Mouse (Mus musculus) kidney, postnatal 0 days (tissue): ENCODE data around the gene Dock4. TPM values are rescaled to one million over a fixed set of nuclear protein-coding genes. Genes with fewer than 3 reads are reported as not detected.

Experiments used
- ATAC-seq: fragments of 200-750 bp; cut with Nextera tagmentation; replicated peaks from 2 replicates; pipeline ENCODE4 v1.8.0; 2017; ENCODE audit warnings: low read depth, moderate number of reproducible peaks, moderate TSS enrichment, moderate library complexity; ENCODE audit not compliant: low FRiP score
- DNase-seq: peaks from one replicate; pipeline ENCODE4 v3.0.0-alpha.2; 2016; ENCODE audit warnings: low spot score
- H3K27ac ChIP-seq: fragments of 300-500 bp; sonication (generic); 2 replicates; pipeline ENCODE4 v1.5.1; 2014; ENCODE audit warnings: mild to moderate bottlenecking
- H3K27me3 ChIP-seq: fragments of 300-500 bp; sonication (generic); 2 replicates; pipeline ENCODE4 v1.6.1; 2014; ENCODE audit warnings: low read length, mixed read lengths; ENCODE audit not compliant: insufficient read depth
- H3K36me3 ChIP-seq: fragments of 300-500 bp; sonication (generic); 2 replicates; pipeline ENCODE4 v1.6.1; 2014; ENCODE audit warnings: low read length, mixed read lengths; ENCODE audit not compliant: insufficient read depth
- H3K4me1 ChIP-seq: fragments of 300-500 bp; sonication (generic); replicated peaks from 2 replicates; pipeline ENCODE4 v1.6.1; 2014; ENCODE audit warnings: antibody characterized with exemption, low read length, mixed read lengths; ENCODE audit not compliant: insufficient read depth
- H3K4me2 ChIP-seq: fragments of 300-500 bp; sonication (generic); 2 replicates; pipeline ENCODE4 v1.6.1; 2014; ENCODE audit warnings: mild to moderate bottlenecking, low read length, moderate library complexity, mixed read lengths
- H3K4me3 ChIP-seq: fragments of 300-500 bp; sonication (generic); replicated peaks from 2 replicates; pipeline ENCODE4 v1.5.1; 2014; ENCODE audit warnings: low read depth, low read length
- H3K9ac ChIP-seq: fragments of 300-500 bp; sonication (generic); 2 replicates; pipeline ENCODE4 v1.6.1; 2014; ENCODE audit warnings: low read depth, low read length
- H3K9me3 ChIP-seq: fragments of 300-500 bp; sonication (generic); replicated peaks from 2 replicates; pipeline ENCODE4 v1.6.1; 2016; ENCODE audit warnings: low read length, inconsistent platforms, mixed read lengths
- CTCF ChIP-seq: IDR thresholded peaks from 2 replicates; pipeline ENCODE4 v1.5.1; 2016; ENCODE audit warnings: antibody characterized with exemption, low read depth, mild to moderate bottlenecking, moderate library complexity
- WGBS: fragments of 180-500 bp; shearing (Covaris S2); extraction: QIAGEN DNeasy Blood & Tissue Kit; methylation state at CpG from one replicate; pipeline ENCODE4 v1.1.7; 2014; 5-methylcytosine and 5-hydroxymethylcytosine counted together
- polyA plus RNA-seq: library from polyadenylated mRNA; unstranded; fragments of >200 nt; fragmentation: Nextera tagmentation; extraction: Ambion mirVana; gene quantifications from 2 replicates; pipeline ENCODE4 v1.2.1, GENCODE M21; 2015

Dock4 gene
- polyA plus RNA-seq, 1 experiment from 2014 or later = 7.0 TPM

DNA sequence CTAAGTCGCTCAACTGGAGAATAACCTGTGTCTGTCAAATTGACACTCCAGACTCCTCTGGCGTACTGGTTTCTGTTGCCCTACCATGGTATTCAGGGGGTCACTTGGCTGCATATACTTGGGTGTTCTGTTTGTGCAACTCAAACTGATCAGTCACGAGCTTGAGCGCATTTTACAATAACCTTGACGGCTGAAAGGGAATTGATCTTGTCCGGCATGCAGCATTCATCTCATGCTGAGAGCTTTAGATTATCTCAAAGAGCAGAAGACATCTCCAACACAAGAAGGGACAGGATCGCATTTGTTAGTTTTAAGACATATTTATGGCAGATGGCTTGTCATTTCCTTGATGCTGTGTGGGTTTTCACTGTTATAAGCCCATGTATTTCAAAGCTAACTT, 67.2 kb downstream of the Dock4 start:
- no peak for TF ChIP-seq CTCF
- Histone ChIP-seq H3K4me1 (0 out of 2 replicates have a peak, but pooled peaks cover 3% of the 10 kb centered on the region), H3K9me3 (no peaks in the 10 kb centered on the region), H3K4me3 (no peak overlapping the region), H3K36me3 (no peaks in the 10 kb centered on the region), H3K27ac (no peak overlapping the region), H3K9ac (no peak overlapping the region), H3K4me2 (no peak overlapping the region), H3K27me3 (no peaks in the 10 kb centered on the region)
- WGBS = 69% methylated on average over 7 of the region's 7 CpGs
- DNase-seq (no peak), ATAC-seq (no peak)

GRCm38 (mm10) chr12:40514021-40514420, 68.3 kb downstream of the Dock4 start:
- H3K27ac ChIP-seq = no peak overlapping the region
- H3K9me3 ChIP-seq = no peaks in the 10 kb centered on the region
- no peaks in the 10 kb centered on the region for H3K36me3 ChIP-seq
- 0 out of 2 replicates have a peak, but pooled peaks cover 3% of the 10 kb centered on the region for H3K4me1 ChIP-seq
- ATAC-seq = no peak
- no peaks in the 10 kb centered on the region for H3K27me3 ChIP-seq
- DNase-seq = no peak
- H3K9ac ChIP-seq = no peak overlapping the region
- 63% methylated on average over 6 of the region's 6 CpGs for WGBS
- no peak for TF ChIP-seq CTCF
- no peak overlapping the region for H3K4me3 ChIP-seq
- no peak overlapping the region for H3K4me2 ChIP-seq

DNA sequence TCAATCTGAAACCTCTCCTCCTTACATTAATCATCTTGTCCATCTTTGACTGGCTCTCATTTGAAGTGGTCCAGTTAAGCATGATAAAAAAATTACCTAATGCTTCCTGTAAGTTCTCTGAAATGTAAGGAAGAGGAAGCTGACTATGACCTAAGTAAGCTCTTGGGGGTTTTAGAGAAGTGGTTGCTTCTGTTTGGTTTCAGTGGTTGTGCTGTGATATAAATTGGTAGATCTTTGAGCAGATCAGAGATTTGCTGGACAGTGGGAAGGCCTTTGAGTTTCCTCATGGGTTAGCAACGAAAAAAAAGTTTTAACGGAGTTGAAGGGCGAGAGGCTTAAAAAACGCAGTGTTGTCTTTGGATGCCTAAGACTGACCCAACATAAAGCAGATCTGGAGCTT, 76.7 kb downstream of the Dock4 start:
- no peak for TF ChIP-seq CTCF
- Histone ChIP-seq H3K36me3 (no peaks in the 10 kb centered on the region), H3K9ac (no peak overlapping the region), H3K9me3 (no peaks in the 10 kb centered on the region), H3K4me1 (no peaks in the 10 kb centered on the region), H3K27ac (no peak overlapping the region), H3K4me3 (no peak overlapping the region), H3K4me2 (no peak overlapping the region), H3K27me3 (no peaks in the 10 kb centered on the region)
- DNase-seq = no peak
- 88% methylated on average over 4 of the region's 4 CpGs for WGBS
- no peak for ATAC-seq

DNA sequence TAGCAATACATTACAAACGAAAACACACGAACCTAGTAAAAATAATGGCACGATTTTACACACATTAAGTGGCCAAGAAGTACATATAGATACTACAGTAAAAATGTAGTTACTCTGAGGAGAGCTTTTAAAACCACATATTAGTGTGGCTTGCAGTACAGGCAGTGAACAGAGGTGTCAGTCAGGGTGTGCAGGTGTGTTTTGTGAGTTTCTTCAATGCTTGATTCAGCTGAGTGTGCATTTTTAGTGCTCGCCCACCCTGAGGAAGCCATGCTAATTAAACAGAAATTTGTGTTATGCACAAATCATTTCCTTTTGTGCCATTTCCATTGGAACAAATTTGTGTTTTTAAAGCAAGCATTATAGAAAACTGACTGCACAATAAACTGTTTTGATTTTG, 77.3 kb downstream of the Dock4 start:
- H3K4me3 ChIP-seq = no peak overlapping the region
- H3K4me2 ChIP-seq = no peak overlapping the region
- H3K9ac ChIP-seq = no peak overlapping the region
- H3K27me3 ChIP-seq = no peaks in the 10 kb centered on the region
- ATAC-seq (no peak), DNase-seq (no peak)
- no peaks in the 10 kb centered on the region for H3K36me3 ChIP-seq
- TF ChIP-seq CTCF = no peak
- 90% methylated on average over 4 of the region's 4 CpGs for WGBS
- H3K9me3 ChIP-seq = no peaks in the 10 kb centered on the region
- no peaks in the 10 kb centered on the region for H3K4me1 ChIP-seq
- H3K27ac ChIP-seq = no peak overlapping the region

- TF ChIP-seq CTCF = no peak
- WGBS = 78% methylated on average over 3 of the region's 3 CpGs
- H3K36me3 ChIP-seq = no peaks in the 10 kb centered on the region
- H3K9me3 ChIP-seq = no peaks in the 10 kb centered on the region
- ATAC-seq = no peak
- H3K4me2 ChIP-seq = no peak overlapping the region
- H3K27me3 ChIP-seq = no peaks in the 10 kb centered on the region
- no peak overlapping the region for H3K27ac ChIP-seq
- no peak overlapping the region for H3K4me3 ChIP-seq
- DNase-seq = no peak
- H3K9ac ChIP-seq = no peak overlapping the region
- H3K4me1 ChIP-seq = no peaks in the 10 kb centered on the region
Measured at GRCm38 (mm10) chr12:40525045-40525444, 79.3 kb downstream of the Dock4 start.

DNA sequence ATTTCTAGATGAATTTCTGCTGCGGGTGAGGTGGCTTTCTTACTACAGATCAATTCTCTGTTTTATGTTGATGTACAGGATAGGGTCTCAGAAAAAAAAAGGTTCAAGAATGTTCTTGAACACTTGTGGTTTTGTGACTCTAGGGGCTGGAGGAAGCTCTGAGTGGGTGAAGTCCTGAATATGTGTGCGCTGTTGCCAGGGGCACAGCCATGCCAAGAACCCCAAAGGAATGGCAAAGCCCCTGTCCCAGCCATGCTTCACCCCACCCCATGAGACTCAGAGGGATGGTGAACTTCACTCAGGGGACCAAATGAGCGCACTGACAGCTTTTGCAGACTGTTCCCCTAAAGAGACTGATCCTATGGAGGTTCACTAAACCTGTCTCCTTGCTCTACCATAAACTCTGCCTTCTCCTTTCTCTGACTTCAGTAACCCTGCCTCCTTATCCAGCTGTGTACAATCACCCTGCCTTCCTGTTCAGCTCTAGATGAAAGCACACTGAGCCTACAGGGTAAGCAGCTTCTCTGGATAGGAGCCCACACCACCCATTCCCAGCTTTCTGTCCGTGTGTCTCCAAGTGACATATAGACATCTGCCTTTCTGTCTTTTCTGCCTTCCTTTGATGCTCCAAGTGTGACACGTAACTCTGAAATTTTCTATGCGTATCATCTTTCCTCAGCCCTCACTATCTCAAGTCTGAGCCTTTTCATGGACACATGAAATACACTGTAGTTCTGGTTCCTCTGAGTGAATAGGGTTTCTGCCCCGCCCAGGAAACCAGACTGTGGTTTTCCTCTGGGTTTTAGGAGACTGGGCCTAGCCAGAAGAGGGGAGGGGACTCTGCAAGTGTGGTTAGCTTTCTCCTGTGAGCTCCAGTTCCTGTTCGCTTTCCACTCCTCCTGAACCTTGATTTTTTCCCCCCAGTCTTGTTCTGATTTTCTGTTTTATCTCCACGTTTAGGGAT, 90.2 kb downstream of the Dock4 start:
- no peak overlapping the region; the same call in 1 of the 2 replicates for H3K27ac ChIP-seq
- TF ChIP-seq CTCF = no peak
- H3K27me3 ChIP-seq = no peaks in the 10 kb centered on the region
- H3K4me1 ChIP-seq = peaks cover 7% of the 10 kb centered on the region; the same call in 1 of the 2 replicates
- H3K9me3 ChIP-seq = no peaks in the 10 kb centered on the region
- WGBS = 67% methylated on average over 9 of the region's 9 CpGs
- no peak overlapping the region for H3K4me3 ChIP-seq
- no peaks in the 10 kb centered on the region for H3K36me3 ChIP-seq
- ATAC-seq (no peak), DNase-seq (peak; percentile 77)
- no peak overlapping the region for H3K9ac ChIP-seq
- no peak overlapping the region for H3K4me2 ChIP-seq
